Mouse (Mus musculus) spleen, adult 18-20 months (tissue): ENCODE results near the gene Rex1bd.
A peak's percentile ranks its signal among the peaks of the same experiment; 100 is the strongest.
"Not testable (repeated sequence)": the region's sequence is repeated elsewhere in the genome, so short reads cannot be mapped to it uniquely, and the experiment has no call there.

Experiments used
- DNase-seq, 2 experiments: peaks; one replicate each; pipeline ENCODE4 v3.0.0; 2022; ENCODE audit warnings: mixed read lengths in 2 of 2

Rex1bd gene

DNA sequence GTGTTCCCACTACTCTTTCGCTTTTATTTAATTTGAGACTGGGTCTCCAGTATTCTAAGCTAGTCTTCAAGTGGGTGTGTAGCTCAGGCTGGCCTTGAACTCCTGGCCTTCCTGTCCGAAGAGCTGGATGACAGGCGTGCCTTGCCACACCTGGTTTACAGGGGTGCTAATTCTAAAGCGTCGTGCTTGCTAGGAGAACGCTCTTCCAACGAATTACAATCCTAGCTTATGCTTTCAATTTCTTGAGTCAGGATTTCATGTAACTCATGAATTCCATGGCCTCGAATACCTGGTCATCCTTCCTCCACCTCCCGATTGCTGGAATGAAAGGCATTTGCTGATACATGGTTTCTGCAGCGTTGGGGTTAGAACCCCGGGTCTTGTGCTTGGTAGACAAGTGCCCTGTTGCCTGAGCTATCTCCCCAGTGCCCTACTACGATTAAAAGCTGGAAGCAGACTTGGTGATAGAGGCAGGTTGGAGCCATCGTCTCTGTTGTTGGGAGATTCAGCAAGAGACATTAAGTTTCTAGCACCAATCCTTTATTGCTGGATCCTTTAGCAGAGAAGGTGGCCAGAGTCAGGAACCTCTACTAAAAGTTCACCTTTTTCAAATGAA is 21.7 kb upstream of the Rex1bd start:
- DNase-seq: no peak

DNA sequence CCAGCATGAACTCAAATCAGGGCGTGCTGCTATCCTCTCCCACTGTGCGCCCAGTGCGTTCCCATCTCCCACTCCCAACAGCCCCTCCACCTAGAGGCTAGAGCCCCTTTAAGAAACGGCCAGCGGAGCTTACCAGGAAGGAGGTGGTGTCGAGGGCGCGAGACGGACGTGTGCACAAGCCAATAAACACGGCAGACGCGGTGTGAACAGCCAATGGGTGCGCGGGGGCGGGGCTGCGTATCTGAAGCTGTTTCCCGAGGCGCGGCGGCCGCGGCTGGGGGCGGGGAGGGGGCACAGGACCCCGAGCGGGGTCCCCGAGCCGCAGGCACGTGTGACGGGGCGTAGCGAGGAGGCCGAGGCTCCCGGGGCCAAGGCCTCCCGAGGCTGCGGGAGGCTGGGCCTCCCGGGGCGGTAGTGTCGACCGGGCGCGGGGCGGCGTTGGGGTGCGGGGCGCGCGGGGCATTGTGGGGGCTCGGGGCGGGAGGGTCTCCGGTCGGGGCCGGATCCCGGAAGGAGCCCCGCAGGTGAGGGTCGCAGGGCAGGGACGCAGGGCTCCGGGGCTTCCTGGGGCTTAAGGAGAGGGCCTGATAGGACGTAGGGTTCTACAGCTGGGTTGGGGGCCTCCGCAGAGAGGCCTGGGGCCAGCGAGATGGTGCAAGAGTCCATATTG is 21.1 kb upstream of the Rex1bd start, which contains the start of the genes Fkbp8 and Kxd1:
Gene Fkbp8, plus strand, starts transcription at position 213 of the 670 bp plus-strand sequence.
Gene Kxd1, minus strand, starts transcription at position 445 of the 670 bp plus-strand sequence.
- peak; percentile 95 to 99 for DNase-seq

DNA sequence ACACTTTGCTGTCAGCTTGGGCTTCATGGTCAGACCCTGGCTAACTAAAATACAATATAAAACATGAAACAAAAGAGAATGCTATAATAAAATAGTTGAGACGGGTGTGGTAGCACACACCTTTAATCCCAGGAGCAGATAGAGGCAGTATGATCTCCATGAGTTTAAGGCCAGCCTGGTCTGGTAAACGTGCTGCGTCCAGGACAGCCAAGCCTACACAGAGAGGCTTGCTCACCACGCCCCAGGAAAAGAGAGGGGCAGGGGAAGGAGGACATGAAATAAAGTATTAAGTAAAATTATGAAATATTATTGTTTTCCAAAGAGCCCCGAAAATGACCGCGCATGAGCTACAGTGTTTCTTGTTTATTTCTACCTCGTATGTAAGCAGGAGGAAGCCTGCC is 20.6 kb upstream of the Rex1bd start:
- DNase-seq: no peak

DNA sequence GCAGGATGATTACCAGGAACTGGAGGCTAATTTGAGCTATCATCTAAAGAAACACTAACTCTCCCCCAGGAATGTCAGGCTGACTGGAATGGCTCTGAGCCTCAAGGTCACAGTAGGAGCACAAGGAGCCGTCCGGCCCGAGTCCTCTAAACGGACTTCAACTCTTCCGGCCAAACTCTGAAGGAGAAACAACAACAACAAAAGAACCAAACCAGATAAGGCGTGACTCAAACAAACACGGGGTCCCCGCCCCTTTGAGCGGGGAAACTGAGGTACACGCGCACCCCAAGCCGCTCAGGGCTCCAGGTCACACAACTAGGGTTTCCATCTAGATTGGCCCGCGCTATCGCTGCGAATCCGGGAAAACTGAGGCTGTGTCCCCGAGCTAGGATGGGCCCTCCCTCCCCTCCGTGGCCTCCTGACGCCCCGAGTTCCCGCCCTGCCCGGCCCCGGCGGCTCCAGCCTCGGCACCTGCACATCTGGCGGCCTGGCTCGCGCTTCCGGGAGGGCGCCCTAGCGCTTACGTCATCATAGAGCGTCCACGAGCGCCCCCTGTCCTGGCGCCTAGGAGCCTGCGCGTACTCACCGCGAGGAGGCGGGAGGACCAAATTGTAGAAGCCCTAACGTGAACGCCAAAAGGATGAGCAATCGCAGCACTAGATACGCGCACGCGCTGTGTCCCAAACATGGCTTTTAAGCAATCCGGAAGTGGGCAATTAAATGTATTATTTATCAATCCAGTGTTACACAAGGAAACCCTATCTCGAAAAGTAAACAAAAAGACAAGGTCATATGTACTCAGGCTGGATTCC is 16.2 kb upstream of the Rex1bd start:
- peak; percentile 92 to 93 for DNase-seq

DNA sequence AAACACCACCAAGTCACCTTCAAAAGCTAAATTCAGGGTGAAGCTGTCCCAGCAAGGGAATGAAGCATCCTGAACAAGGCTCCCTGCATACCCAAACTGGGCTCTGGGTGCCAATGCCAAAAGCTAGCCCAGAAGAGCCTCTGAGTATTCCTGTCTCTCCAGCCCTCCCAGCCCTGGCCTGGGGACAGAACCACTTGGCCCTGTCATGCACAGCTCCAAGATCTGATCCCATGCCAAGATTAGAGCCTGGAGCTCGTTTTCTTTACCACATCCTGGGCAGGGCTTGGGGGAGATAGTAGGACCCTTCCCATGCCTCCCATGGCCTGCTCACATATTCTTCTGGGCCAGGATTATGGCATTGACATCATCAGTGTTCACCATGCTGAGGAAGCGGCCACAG is 13.1 kb upstream of the Rex1bd start:
- DNase-seq: no peak

DNA sequence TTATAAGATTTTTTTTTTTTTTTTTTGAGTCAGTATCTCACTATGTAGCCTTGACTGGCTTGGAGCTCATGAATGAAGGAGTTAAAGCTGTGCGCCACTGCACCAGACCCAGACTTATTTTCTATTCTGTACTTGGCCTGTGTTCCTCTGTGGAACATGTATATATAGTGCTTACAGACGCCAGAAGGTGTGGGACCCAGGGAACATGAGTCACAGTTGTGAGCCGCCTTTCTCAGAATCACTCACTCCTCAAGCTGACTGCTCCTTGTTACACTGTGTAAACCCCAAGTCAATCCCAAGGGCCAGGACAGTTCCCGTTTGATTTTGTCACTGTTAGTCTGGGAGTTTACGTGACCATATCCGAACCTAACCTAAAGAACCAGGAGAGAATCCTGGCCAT is 12.5 kb upstream of the Rex1bd start:
- DNase-seq: no peak

DNA sequence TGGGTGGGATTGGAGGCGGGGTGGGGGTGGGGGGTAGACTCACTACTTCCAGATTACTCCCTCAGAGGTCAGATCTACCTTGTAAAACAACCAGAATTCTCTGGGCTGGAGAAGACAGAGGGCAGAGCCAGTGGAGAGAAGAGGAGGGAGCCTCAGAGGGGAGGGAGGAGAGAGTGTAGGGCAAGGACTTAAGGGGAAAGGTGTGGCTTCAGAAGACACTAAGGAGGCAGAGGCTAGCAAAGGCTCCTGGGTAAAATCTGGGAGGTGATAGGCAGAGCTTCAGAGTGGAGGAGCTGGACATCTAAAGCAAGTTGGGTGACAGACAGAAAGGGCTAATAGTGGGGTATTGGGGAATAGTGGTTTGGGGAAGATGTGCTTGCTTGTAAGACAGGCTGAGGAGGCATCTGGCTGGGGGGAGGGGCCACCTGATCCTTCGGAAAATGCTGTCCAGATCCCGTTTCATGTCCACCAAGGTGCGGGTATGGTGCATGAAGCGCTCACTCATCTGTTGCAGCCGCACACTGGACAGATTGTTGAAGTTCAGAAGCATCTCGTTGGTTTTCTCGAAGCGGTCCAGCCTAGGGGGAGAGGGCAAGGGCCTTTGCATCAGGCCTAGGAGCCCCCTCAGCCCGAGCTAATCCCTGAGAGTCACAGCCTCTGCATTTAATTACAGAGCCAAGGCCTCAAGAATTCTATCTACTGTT is 11.5 kb upstream of the Rex1bd start:
- DNase-seq: no peak

DNA sequence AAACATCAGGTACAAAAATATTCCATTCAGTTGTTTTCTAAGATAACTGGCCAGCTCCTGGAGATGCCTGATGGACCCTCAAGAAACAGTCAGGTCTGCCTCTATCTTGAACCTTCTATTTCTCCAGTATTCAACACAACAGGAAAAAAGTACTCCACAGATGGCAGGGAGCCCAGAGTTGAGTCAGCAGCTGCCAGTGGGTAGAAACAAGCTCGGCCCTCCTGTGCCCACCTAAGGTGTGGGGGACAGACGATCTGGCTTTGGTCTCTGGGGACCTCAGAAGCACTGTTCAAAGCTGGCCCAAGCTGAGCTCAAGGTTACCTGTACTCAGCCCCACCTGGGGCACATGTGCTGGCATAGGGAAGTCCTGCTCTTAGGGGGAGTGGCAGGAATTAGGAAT is 6.9 kb upstream of the Rex1bd start:
- DNase-seq: no peak

DNA sequence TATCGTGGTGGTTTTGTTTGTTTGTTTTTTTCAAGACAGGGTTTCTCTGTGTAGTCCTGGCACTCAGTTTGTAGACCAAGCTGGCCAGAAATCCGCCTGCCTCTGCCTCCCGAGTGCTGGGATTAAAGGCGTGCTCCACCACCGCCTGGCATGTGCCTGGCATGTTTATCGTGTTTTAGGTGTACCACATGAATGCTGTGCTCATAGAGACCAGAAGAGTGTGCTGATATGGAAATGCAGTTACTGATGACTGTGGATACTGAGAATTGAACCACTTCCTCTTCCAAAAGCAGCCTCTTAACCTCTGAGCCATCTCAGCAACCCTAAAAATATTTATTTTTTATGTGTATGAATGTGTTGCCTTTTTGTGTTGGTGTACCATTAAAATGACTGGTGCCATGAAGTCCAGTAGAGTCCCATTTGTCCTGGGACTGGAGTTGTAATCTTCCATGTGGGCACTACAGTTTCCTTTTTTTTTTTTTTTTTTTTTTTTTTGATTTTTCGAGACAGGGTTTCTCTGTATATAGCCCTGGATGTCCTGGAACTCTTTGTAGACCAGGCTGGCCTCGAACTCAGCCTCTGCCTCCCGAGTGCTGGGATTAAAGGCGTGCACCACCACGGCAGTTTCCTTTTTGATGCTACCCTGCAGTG is 5.8 kb upstream of the Rex1bd start:
- no peak for DNase-seq

DNA sequence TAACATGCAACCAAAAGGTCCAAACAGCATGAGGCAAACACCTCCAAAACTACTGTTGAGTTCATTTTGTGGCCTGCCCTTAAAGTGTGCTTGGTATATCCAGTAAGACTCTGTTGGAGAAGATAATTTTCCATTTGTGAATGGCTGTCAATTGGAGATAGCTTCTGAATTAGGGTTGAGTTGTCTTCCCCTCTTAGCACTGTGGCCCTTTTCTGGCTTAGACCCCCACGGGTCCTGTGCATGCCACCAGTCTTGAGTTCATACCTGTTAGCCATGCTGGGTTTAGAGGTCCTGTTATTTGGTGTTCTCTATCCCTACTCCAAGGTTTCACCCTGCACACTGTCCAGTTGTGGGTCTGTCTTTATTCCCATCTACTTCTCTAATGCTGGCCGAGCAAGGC is 5.2 kb upstream of the Rex1bd start:
- no peak for DNase-seq

DNA sequence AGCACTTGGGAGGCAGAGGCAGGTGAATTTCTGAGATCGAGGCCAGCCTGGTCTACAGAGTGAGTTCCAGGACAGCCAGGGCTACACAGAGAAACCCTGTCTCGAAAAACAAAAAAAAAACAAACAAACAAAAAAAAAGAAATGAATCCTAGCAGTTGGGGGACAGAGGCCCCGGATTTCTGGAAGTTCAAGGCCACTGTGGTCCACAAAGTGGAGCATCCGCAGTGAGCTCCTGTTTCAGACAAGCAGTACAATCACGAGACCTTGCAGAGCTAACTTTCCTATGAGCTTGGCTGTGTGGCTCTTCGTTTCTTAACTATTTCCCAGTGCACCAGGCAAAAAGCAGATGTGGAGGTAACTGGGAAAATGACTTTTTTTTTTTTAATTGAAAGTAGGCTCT is 4.6 kb upstream of the Rex1bd start:
- not testable (repeated sequence) for DNase-seq

DNA sequence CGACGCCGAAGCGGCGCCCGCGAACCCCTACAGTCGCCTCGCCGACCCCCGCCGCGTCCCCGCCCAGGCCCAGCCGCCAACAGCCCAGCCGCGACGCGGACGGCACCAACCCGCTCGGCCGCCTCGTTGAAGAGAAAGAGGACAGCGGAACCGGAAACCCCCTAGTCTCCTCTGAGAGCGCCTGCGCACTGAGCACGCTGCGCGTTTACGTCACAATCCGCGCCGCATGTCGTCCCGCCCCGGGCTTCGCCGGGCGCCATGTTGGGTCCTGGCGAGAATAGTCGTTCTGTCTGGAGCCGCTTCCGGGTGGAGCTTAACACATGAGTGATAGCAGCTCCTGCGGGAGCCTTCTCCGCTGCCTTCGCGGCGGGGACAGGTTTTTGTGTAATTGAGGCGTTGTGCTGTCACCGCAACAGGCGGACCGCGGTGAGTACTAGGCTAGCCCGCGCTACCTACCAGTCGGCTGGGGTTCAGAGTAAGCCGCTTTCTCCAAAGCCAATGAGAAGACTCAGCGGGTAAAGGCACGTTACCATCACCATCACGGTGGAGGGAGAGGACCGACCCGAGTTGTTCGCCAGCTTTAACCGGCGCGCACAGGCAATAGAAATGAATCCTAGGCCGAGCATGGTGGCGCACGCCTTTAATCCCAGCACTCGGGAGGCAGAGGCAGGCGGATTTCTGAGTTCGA is 3.8 kb upstream of the Rex1bd start, which contains the start of gene Uba52:
Gene Uba52, minus strand, starts transcription at position 574 of the 688 bp plus-strand sequence.
- DNase-seq: peak; percentile 95

DNA sequence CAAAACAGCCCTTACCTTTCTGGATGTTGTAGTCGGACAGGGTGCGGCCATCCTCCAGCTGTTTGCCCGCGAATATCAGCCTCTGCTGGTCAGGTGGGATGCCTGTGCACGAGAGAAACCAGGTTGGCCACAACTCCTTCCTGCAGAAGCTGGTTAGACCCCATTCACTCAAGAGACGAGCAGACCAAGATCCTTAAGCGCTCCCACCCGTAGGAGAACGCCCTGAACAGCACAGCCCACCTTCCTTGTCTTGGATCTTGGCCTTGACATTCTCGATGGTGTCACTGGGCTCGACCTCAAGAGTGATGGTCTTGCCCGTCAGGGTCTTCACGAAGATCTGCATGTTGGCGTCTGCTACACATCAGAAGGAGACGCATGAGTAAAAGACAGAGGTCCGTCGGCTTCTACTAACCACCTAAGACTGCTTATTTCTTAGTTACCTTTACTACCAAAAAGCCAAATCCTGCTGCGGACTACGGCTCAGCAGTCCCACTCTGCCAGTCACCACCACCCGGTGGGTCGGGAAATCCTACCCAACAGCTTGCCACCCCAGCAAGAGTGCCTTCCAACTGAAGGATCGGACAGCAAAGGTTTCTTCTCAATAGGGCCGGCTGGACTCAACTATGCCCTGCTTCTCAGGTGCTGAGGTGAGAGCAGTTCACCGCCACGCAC is 2.9 kb upstream of the Rex1bd start:
- no peak for DNase-seq

DNA sequence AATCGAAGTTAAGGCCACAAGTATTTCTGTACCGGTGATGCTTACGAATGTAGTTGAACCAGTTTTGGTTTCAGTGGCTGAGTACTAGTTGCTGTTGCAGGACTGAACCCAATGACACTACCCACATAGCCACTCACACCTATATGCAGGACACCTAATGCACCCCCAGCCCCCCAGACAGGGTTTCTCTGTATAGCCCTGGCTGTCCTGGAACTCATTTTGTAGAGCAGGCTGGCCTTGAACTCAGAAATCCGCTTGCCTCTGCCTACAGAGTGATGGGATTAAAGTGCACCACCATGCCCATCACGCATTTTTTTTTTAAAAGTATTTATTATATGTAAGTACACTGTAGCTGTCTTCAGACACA is 458 bp upstream of the Rex1bd start:
- DNase-seq: no peak

DNA sequence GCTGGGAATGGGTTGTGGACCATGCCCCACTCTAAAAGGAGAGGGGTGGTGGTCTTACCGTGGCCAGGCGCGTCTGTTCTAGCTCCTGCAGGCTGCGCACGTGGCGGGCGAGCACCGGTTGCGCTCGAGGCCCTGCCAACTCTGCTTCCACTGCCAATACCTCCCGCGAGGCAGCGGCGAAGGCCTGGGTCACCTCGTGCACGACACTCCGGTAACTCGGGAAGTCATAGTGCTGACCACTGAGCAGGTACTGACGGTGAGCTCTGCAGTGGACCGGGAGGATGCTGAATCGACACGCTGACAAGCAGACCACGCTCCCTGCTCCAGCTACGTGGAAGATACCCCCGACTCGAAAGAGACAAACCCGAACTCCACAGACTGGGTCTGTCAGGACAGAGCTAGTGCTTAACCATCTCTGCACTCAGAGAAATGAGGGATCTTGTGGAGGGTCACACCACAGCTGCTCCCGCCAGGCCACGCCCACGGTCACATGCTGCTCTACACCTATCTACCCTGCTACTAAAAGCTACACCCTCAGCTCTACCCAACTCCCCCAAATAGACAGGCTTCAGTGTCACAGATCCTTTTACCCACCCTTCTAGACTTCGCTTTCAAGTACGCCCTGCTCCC is 739 bp downstream of the Rex1bd start:
- no peak for DNase-seq

DNA sequence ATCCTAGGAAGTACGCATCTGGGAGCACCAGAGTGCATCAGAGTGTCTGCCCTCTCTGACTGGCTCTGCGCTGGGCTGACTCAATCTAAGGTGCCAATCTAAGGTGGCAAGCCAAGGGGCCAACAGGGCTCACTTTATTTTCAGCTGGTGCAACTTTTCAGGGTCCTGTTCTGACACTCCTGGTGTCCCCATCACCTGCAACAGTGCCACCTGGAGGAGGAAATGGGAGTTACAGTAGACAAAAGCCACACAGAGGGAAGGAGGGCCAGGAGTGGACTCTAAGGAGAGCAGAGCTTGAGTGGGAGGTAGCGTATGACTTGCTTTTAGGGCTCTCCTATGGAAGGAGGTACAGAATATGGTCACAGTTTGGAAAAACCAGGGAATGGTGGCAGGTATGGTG is 1.7 kb downstream of the Rex1bd start:
- peak in 1 of 2 experiments; percentile 79 for DNase-seq

DNA sequence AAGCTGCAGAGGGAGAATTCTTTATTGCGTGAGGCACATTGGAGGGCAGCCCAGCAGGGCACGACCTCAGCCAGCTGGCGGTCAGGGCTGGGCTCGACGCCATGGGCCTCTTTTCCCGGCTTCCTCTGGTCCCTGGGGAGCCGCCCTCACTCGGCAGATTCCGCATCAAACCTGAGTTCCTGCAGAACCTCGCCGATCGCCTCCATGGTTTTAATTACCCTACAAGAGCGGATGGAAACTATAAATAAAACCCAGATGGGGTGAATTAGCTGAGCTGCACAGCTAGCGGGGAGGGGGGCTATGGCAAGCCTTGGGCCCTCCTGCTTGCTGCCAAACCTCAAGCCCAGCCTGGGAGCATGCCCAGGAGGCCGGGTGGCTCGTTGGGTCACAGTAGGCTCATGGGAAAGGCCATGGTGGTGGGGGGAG is 2.2 kb downstream of the Rex1bd start:
- DNase-seq: no peak

DNA sequence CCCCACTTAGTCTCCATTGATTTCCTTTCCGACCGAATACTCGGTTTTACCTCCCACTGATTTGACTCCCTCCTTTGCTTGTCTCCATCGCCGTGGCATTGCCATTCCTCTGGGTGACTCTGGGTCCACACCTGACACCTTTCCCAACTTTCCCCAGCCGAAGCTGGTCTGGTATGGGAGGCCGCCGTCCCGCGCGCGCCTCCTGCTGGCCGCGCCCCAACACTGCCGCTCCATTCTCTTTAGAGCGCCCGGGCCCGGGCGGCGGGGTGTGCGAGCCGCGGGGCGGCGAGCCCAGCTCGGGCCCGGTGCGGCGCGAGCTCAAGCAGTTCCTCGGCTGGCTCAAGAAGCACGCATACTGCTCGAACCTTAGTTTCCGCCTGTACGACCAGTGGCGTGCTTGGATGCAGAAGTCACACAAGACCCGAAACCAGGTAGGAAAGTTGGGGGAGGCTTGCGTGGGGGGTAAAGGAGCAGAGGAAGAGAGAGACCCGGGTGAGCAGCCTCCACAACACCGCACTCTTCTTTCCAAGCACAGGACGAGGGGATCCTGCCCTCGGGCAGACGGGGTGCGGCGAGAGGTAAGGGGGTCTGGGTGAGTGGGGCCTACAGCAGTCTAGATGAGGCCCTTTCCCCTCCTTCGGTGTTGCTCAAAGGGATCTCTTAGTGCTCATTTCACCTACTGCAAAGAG is 3.3 kb downstream of the Rex1bd start:
- peak in 1 of 2 experiments; percentile 59 for DNase-seq

DNA sequence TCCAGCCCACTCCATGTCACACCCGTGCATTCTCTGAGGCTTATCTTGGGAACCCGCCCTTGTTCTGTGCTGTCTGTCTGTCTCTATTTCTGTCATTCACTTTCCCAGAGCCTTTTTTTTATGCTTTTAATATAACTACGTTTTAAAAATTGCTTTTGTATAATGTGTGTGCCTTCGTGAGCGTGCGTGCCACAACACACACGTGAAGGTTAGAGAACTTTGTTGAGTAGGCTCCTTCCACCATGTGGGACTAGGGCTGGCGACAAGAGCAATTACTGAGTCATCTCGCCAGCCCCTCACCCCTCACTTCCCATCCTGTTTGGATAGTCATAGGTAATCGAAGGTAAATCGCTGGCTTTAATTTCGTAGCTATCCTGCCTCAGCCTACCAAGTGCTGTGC is 4.0 kb downstream of the Rex1bd start:
- DNase-seq: no peak

DNA sequence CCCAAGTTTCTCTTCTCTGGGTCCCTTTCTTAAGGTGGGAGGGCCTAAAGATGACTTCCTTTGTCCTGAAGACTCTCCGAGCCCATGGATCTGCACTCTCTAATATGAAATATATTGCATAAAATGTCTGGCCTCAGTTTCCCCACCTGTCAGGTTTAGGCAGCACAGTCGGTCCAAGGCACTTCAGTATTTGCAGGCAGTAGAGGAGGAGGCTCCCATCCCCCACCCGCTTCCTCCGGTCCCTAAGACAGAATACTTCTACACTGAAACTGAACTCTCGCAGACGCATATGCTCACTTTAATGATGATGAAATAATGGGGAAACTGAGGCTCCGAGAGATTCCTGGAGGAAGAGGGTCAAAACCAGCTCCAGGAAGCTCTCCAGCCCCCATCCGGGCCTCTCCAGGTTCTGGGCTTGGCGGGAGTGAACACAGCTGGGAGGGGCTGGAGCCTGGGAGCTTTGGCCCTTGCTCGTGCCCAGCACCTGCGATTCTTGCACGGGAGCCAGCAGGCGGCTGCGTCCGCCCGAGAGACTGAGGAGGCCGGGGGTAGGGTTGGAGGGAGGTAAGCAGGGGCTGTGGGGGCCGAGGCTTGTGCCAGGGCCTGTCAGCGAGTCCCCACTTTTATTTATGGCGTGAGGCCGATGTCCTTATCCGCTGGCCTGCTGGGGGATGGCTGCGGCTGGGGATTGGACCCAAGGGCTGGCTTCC is 4.6 kb downstream of the Rex1bd start:
- no peak for DNase-seq
